ENCODE assay signal across 10 mouse cellular contexts in the genomic region with DNA sequence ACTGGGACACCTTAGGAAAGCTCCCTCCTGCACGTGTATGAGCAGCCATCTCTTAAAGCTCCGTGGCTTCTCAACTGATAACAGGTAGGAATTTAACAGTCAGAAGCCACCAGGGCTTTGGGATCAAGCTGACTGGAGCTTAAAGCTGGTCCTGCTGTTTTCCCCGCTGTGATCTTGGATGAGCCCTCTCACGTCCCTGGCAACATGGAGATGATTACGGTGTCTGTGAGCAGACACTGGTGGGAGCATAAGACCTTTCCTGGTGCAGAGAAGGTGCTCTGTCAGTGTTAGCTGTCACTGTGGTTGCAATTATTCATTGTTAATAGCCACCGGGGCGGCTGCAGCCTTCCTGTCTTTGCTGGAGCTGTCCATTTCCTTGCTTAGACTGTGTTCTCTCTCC.
"Had no signal": no experiment of that assay in that cellular context is flagged by ENCODE, and none has a peak within 500 bp of the region (broad histone marks: within the 10 kb centered on the region; RNA-seq: fewer than 3 reads in every experiment).

No protein-coding gene starts in this region.

- H3K27ac ChIP-seq: layer of hippocampus, adult 2 months; limb, embryonic 13.5 days; liver, embryonic 14.5 days had no signal

- H3K27me3 ChIP-seq: limb, embryonic 13.5 days had no signal

- DNase-seq: kidney, postnatal 10 days; kidney, postnatal 4 days; left cerebral cortex, postnatal 4 days; lung, adult 18-20 months; right cerebral cortex, adult 18-20 months; right cerebral cortex, postnatal 25 days; thymus, postnatal 36 days had no signal

- H3K4me3 ChIP-seq: layer of hippocampus, adult 2 months; limb, embryonic 13.5 days had no signal

- H3K9ac ChIP-seq: limb, embryonic 13.5 days; liver, embryonic 14.5 days had no signal

- H3K4me1 ChIP-seq: limb, embryonic 13.5 days had no signal

- H3K36me3 ChIP-seq: limb, embryonic 13.5 days had no signal

- H3K4me2 ChIP-seq: limb, embryonic 13.5 days had no signal

- H3K9me3 ChIP-seq: limb, embryonic 13.5 days had no signal
